30 mouse cellular contexts compared by ENCODE assay signal in the genomic region with DNA sequence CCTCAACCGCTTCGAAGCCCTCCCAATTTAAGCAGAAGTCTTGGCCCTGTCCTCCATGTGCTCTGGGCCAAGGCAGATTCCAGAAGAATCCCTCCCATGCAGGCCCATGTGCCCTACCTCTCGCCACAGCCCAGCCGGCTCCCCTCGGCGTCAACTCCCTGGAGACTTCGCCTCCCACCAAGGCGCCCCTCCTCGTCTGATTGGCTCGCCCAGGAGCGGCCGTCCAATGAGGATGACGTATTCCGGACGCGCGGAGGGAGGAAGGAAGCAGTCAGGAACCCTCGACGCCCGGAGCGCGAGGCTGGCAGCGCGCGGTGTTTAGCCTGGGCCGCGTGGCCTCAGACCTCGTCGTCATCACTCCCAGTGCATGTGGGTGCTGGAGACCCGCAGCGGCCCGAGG. TPM values are rescaled to one million over a fixed set of nuclear protein-coding genes. Genes with fewer than 3 reads are reported as not detected.
DNase-seq lines count a peak whose midpoint lies in the region; ATAC-seq and TF ChIP-seq lines count a peak whose summit lies in the region.
"Had no signal": no experiment of that assay in that cellular context is flagged by ENCODE, and none has a peak within 500 bp of the region (broad histone marks: within the 10 kb centered on the region; RNA-seq: fewer than 3 reads in every experiment).

A gene (plus strand): TSS at position 274 of the 400 bp plus-strand sequence.

- H3K9me3 ChIP-seq in midbrain, embryonic 12.5 days, result 0 out of 2 replicates have a peak, but pooled peaks cover 3% of the 10 kb centered on the region
- no peaks in the 10 kb centered on the region for H3K9me3 ChIP-seq in midbrain, embryonic 16.5 days (replicated peaks; ENCODE audit: control insufficient read depth, low read length, poor library complexity, severe bottlenecking)
- H3K9me3 ChIP-seq: heart, embryonic 13.5 days; limb, embryonic 10.5 days; limb, embryonic 15.5 days; lung, embryonic 15.5 days; neural tube, embryonic 13.5 days had no signal

- 0 out of 2 replicates have a peak, but pooled peaks have one; percentile 30 for ATAC-seq in midbrain, embryonic 12.5 days (ENCODE audit: low FRiP score, low read depth)
- ATAC-seq in midbrain, embryonic 16.5 days, result no peak
- ATAC-seq: forebrain, embryonic 16.5 days; hindbrain, embryonic 16.5 days; intestine, embryonic 16.5 days; Patski had no signal

- no peak within 1 kb of the TSS for H3K4me3 ChIP-seq in midbrain, embryonic 12.5 days
- H3K4me3 ChIP-seq in midbrain, embryonic 16.5 days (ENCODE audit: low read depth, low read length), result no peak within 1 kb of the TSS
- peak within 1 kb of the TSS; percentile 95 for H3K4me3 ChIP-seq in testis, adult 2 months (ENCODE audit: control insufficient read depth, low read depth, low read length)
- H3K4me3 ChIP-seq: gastrocnemius, adult 2 months; heart, adult 2 months; heart, embryonic 13.5 days; limb, embryonic 10.5 days; limb, embryonic 15.5 days; lung, embryonic 15.5 days; neural tube, embryonic 13.5 days had no signal

- no peaks in the 10 kb centered on the region for H3K36me3 ChIP-seq in midbrain, embryonic 12.5 days
- H3K36me3 ChIP-seq in midbrain, embryonic 16.5 days (ENCODE audit: control insufficient read depth, insufficient read depth, low read length), result no peaks in the 10 kb centered on the region
- H3K36me3 ChIP-seq in testis, adult 2 months (ENCODE audit: control insufficient read depth, insufficient read depth, low read length), result no peaks in the 10 kb centered on the region
- H3K36me3 ChIP-seq: heart, embryonic 13.5 days; limb, embryonic 10.5 days; limb, embryonic 15.5 days; lung, embryonic 15.5 days; neural tube, embryonic 13.5 days had no signal

- DNase-seq in ZHBTc4 (ENCODE audit: low read depth, low spot score), result peak; percentile 89
- no peak for DNase-seq in heart, adult 9 months (ENCODE audit: low spot score in 2 of 2)
- no peak for DNase-seq in heart, adult 11 months
- DNase-seq: adrenal gland, postnatal 36 days; B cell, adult 2 months; cerebellum, adult 8-10 months; cerebellum, postnatal 36 days; gastrocnemius, adult 2 months; gastrocnemius, postnatal 36 days; heart, adult 2 months; heart, postnatal 10 days; kidney, postnatal 14 days; layer of hippocampus, adult 9-11 months; lung, postnatal 36 days; right cerebral cortex, postnatal 4 days had no signal

- no peak within 1 kb of the TSS for H3K27ac ChIP-seq in midbrain, embryonic 12.5 days (replicated peaks)
- H3K27ac ChIP-seq in midbrain, embryonic 16.5 days (ENCODE audit: low read length), result no peak within 1 kb of the TSS
- H3K27ac ChIP-seq in testis, adult 2 months (ENCODE audit: control insufficient read depth, insufficient read depth, low read depth, low read length), result peak within 1 kb of the TSS; percentile 93
- H3K27ac ChIP-seq: gastrocnemius, adult 2 months; heart, adult 2 months; heart, embryonic 13.5 days; limb, embryonic 10.5 days; limb, embryonic 15.5 days; lung, embryonic 15.5 days; neural tube, embryonic 13.5 days; stomach, postnatal 0 days had no signal

- H3K27me3 ChIP-seq in midbrain, embryonic 12.5 days, result no peaks in the 10 kb centered on the region
- no peaks in the 10 kb centered on the region for H3K27me3 ChIP-seq in midbrain, embryonic 16.5 days (ENCODE audit: control insufficient read depth, insufficient read depth, low read depth, low read length)
- no peaks in the 10 kb centered on the region for H3K27me3 ChIP-seq in testis, adult 2 months (ENCODE audit: control insufficient read depth, insufficient read depth, low read length)
- H3K27me3 ChIP-seq: heart, embryonic 13.5 days; limb, embryonic 15.5 days; lung, embryonic 15.5 days; neural tube, embryonic 13.5 days; Patski had no signal

- no peaks in the 10 kb centered on the region for H3K4me1 ChIP-seq in midbrain, embryonic 12.5 days
- H3K4me1 ChIP-seq in midbrain, embryonic 16.5 days (ENCODE audit: control insufficient read depth, insufficient read depth, low read length), result no peaks in the 10 kb centered on the region
- H3K4me1 ChIP-seq in testis, adult 2 months (ENCODE audit: control insufficient read depth, insufficient read depth, low read length), result peaks cover 8% of the 10 kb centered on the region
- H3K4me1 ChIP-seq: heart, embryonic 13.5 days; limb, embryonic 10.5 days; limb, embryonic 15.5 days; lung, embryonic 15.5 days; neural tube, embryonic 13.5 days had no signal

- TF ChIP-seq POLR2A in testis, adult 2 months (IDR thresholded peaks at IDR 0.05; ENCODE audit: control insufficient read depth, low read depth, low read length), result peak; percentile 86

- 92% methylated on average over 32 of the region's 32 CpGs for WGBS in midbrain, embryonic 12.5 days
- 92% methylated on average over 32 of the region's 32 CpGs for WGBS in midbrain, embryonic 16.5 days

- H3K9ac ChIP-seq in midbrain, embryonic 12.5 days (replicated peaks), result no peak within 1 kb of the TSS
- H3K9ac ChIP-seq in midbrain, embryonic 16.5 days (ENCODE audit: low read depth, low read length), result no peak within 1 kb of the TSS
- H3K9ac ChIP-seq: heart, embryonic 13.5 days; limb, embryonic 15.5 days; lung, embryonic 15.5 days; neural tube, embryonic 13.5 days had no signal

- H3K4me2 ChIP-seq in midbrain, embryonic 12.5 days (replicated peaks), result no peak within 1 kb of the TSS
- no peak within 1 kb of the TSS for H3K4me2 ChIP-seq in midbrain, embryonic 16.5 days (ENCODE audit: low read length)
- H3K4me2 ChIP-seq: heart, embryonic 13.5 days; limb, embryonic 15.5 days; lung, embryonic 15.5 days; midbrain, embryonic 11.5 days; neural tube, embryonic 13.5 days had no signal

- TF ChIP-seq CTCF in testis, adult 2 months (IDR thresholded peaks at IDR 0.05; ENCODE audit: control insufficient read depth, insufficient read depth, insufficient replicate concordance, low read depth, low read length), result no peak

RNA-seq across cellular contexts. Expression of the gene that starts here (rescaled TPM):
- polyA plus RNA-seq in midbrain, embryonic 12.5 days (2016; fragmentation: Nextera tagmentation; extraction: Ambion mirVana), result 0.26 and 0.31 TPM in 2 replicates
- polyA plus RNA-seq in midbrain, embryonic 16.5 days (2015; fragmentation: Nextera tagmentation; extraction: Ambion mirVana), result 0.26 and 0.39 TPM in 2 replicates
- polyA plus RNA-seq in testis, adult 2 months (2012; rRNA removed), result 4.1 and 4.2 TPM in 2 replicates
- polyA plus RNA-seq: heart, adult 2 months; spleen, adult 2 months had no signal

Comparison
In these comparisons a context has a peak if more than half of its experiments do, and no peak if none do; other contexts are left out.
1. Peak in ATAC-seq in midbrain, embryonic 12.5 days; RNA of the gene not detected or under 1 TPM.